Mouse (Mus musculus): ENCODE results near the gene Chst13. TPM values are rescaled to one million over a fixed set of nuclear protein-coding genes. Genes with fewer than 3 reads are reported as not detected.

Chst13 gene
- polyA plus RNA-seq, 1 experiment from 2014 or later: not detected

GRCm38 (mm10) chr6:90319475-90320191, 5.4 kb downstream of the Chst13 start:
- no peaks in the 10 kb centered on the region for H3K4me1 ChIP-seq (ENCODE audit: control insufficient read depth in 2 of 2, insufficient read depth in 2 of 2, low read length in 2 of 2)
- no peaks in the 10 kb centered on the region for H3K36me3 ChIP-seq (ENCODE audit: control insufficient read depth, insufficient read depth, low read length)
- H3K4me2 ChIP-seq (ENCODE audit: low read length): no peak overlapping the region
- H3K27me3 ChIP-seq (ENCODE audit: control insufficient read depth, insufficient read depth, low read length): 0 out of 2 replicates have a peak, but pooled peaks cover 3% of the 10 kb centered on the region
- ATAC-seq (ENCODE audit: insufficient number of reproducible peaks, insufficient read depth, low FRiP score, low read depth): no peak
- WGBS: 72% methylated on average over 7 of the region's 7 CpGs
- H3K27ac ChIP-seq (replicated peaks in 1 of 2; ENCODE audit: control insufficient read depth in 1 of 2, insufficient read depth in 1 of 2, low read depth in 2 of 2, low read length in 2 of 2): no peak overlapping the region
- H3K9me3 ChIP-seq (ENCODE audit: control insufficient read depth, low read length): no peaks in the 10 kb centered on the region
- no peak overlapping the region for H3K9ac ChIP-seq (ENCODE audit: low read length)
- no peak overlapping the region for H3K4me3 ChIP-seq (ENCODE audit: control insufficient read depth in 1 of 2, insufficient read depth in 1 of 2, low read depth in 1 of 2, low read length in 2 of 2)

DNA sequence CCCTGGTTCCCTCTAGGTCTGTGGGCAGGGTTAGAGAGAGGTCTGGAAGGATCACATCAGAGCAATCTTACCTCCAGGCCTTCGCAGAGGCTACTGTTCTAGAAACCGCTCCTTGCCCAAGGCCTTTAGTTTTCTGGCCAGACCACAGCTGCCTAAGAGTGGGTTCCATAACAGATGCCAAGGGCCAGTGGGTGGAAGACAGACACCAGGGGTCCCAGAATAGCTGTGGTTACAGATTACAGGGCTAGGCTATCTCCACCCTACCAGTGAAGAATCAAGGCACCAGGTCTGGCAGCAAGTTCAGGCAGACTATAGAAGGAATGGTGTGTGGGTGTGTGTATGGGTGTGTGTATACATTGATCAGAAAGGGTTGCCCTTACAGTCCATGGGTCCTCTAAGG, 6.0 kb downstream of the Chst13 start:
- Histone ChIP-seq H3K27ac (replicated peaks in 1 of 2; ENCODE audit: control insufficient read depth in 1 of 2, insufficient read depth in 1 of 2, low read depth in 2 of 2, low read length in 2 of 2) (no peak overlapping the region), H3K4me3 (ENCODE audit: control insufficient read depth in 1 of 2, insufficient read depth in 1 of 2, low read depth in 1 of 2, low read length in 2 of 2) (no peak overlapping the region), H3K4me2 (ENCODE audit: low read length) (no peak overlapping the region), H3K27me3 (ENCODE audit: control insufficient read depth, insufficient read depth, low read length) (no peaks in the 10 kb centered on the region), H3K36me3 (ENCODE audit: control insufficient read depth, insufficient read depth, low read length) (no peaks in the 10 kb centered on the region), H3K4me1 (ENCODE audit: control insufficient read depth in 2 of 2, insufficient read depth in 2 of 2, low read length in 2 of 2) (no peaks in the 10 kb centered on the region), H3K9ac (ENCODE audit: low read length) (no peak overlapping the region), H3K9me3 (ENCODE audit: control insufficient read depth, low read length) (no peaks in the 10 kb centered on the region)
- 89% methylated on average over 2 of the region's 2 CpGs for WGBS
- no peak for ATAC-seq (ENCODE audit: insufficient number of reproducible peaks, insufficient read depth, low FRiP score, low read depth)

DNA sequence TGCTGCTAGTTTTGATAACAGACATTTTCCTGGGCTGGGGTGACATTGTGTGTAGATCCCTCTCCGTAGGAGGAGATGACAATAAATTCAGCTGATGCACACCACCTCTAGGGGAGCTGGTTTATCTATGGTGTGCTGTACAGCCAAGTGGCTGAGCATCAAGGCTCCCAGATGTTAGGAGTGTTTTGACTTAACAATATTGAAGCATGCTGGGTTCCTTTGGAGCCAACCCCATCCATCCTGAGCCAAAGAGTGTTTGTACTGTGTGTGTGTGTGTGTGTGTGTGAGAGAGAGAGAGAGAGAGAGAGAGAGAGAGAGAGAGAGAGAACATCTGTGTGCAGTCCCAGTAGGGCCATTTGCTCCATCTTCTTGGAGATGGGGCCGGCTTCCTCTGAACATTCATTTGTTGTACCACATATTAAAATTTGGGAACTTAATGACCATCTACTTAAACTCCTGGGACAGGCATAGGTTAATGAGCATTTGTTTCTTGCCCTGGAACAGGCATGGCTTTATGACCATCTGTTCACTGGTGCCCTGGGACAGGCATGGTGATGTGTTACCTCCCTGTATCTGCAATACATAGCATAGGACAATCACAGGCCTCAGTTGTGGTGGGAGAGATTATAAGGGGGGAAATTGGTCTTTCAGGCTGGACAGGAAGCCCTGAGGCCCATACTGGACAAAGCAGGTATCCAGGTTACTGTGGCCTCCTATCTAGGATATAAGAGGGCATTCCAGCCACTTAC, 7.3 kb downstream of the Chst13 start:
- no peak overlapping the region for H3K4me2 ChIP-seq (ENCODE audit: low read length)
- H3K27me3 ChIP-seq (ENCODE audit: control insufficient read depth, insufficient read depth, low read length): no peaks in the 10 kb centered on the region
- no peak for ATAC-seq (ENCODE audit: insufficient number of reproducible peaks, insufficient read depth, low FRiP score, low read depth)
- 83% methylated on average over 2 of the region's 2 CpGs for WGBS
- no peak overlapping the region for H3K4me3 ChIP-seq (ENCODE audit: control insufficient read depth in 1 of 2, insufficient read depth in 1 of 2, low read depth in 1 of 2, low read length in 2 of 2)
- no peaks in the 10 kb centered on the region for H3K4me1 ChIP-seq (ENCODE audit: control insufficient read depth in 2 of 2, insufficient read depth in 2 of 2, low read length in 2 of 2)
- H3K36me3 ChIP-seq (ENCODE audit: control insufficient read depth, insufficient read depth, low read length): no peaks in the 10 kb centered on the region
- no peaks in the 10 kb centered on the region for H3K9me3 ChIP-seq (ENCODE audit: control insufficient read depth, low read length)
- H3K9ac ChIP-seq (ENCODE audit: low read length): no peak overlapping the region
- no peak overlapping the region for H3K27ac ChIP-seq (replicated peaks in 1 of 2; ENCODE audit: control insufficient read depth in 1 of 2, insufficient read depth in 1 of 2, low read depth in 2 of 2, low read length in 2 of 2)

DNA sequence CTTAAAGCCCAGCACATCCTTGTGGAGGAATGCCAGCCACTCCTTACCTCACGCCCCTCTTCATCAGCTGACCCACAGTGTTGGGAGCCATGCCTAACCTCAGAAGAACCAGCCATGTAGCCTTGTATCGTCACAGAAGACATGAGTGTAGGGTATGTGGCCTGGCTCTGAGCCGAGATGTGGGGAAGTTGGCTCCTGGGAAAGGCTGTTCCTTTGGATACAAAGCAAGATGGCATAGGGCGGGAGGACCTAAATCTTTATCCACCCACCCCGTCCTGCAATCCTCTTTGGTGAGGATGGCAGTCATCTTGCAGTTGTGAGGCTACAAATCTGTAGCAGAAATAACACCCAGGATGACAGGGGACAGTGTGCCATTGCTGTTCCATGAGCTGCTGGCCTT, 9.0 kb downstream of the Chst13 start:
- Histone ChIP-seq H3K27me3 (ENCODE audit: control insufficient read depth, insufficient read depth, low read length) (no peaks in the 10 kb centered on the region), H3K36me3 (ENCODE audit: control insufficient read depth, insufficient read depth, low read length) (no peaks in the 10 kb centered on the region), H3K4me3 (ENCODE audit: control insufficient read depth in 1 of 2, insufficient read depth in 1 of 2, low read depth in 1 of 2, low read length in 2 of 2) (no peak overlapping the region), H3K9ac (ENCODE audit: low read length) (no peak overlapping the region), H3K9me3 (ENCODE audit: control insufficient read depth, low read length) (peaks cover 3% of the 10 kb centered on the region; the same call in 1 of the 2 replicates), H3K4me2 (ENCODE audit: low read length) (no peak overlapping the region), H3K27ac (replicated peaks in 1 of 2; ENCODE audit: control insufficient read depth in 1 of 2, insufficient read depth in 1 of 2, low read depth in 2 of 2, low read length in 2 of 2) (no peak overlapping the region), H3K4me1 (ENCODE audit: control insufficient read depth in 2 of 2, insufficient read depth in 2 of 2, low read length in 2 of 2) (no peaks in the 10 kb centered on the region)
- WGBS: 72% methylated on average over 5 of the region's 5 CpGs
- no peak for ATAC-seq (ENCODE audit: insufficient number of reproducible peaks, insufficient read depth, low FRiP score, low read depth)

- Histone ChIP-seq H3K9me3 (ENCODE audit: control insufficient read depth, low read length) (peaks cover 6% of the 10 kb centered on the region; the same call in 1 of the 2 replicates), H3K4me2 (ENCODE audit: low read length) (no peak overlapping the region), H3K27me3 (ENCODE audit: control insufficient read depth, insufficient read depth, low read length) (no peaks in the 10 kb centered on the region), H3K9ac (ENCODE audit: low read length) (no peak overlapping the region), H3K36me3 (ENCODE audit: control insufficient read depth, insufficient read depth, low read length) (no peaks in the 10 kb centered on the region), H3K4me3 (ENCODE audit: control insufficient read depth in 1 of 2, insufficient read depth in 1 of 2, low read depth in 1 of 2, low read length in 2 of 2) (no peak overlapping the region), H3K27ac (replicated peaks in 1 of 2; ENCODE audit: control insufficient read depth in 1 of 2, insufficient read depth in 1 of 2, low read depth in 2 of 2, low read length in 2 of 2) (no peak overlapping the region), H3K4me1 (ENCODE audit: control insufficient read depth in 2 of 2, insufficient read depth in 2 of 2, low read length in 2 of 2) (no peaks in the 10 kb centered on the region)
- ATAC-seq (ENCODE audit: insufficient number of reproducible peaks, insufficient read depth, low FRiP score, low read depth): no peak
- WGBS: 74% methylated on average over 87 of the region's 87 CpGs
Observed at GRCm38 (mm10) chr6:90308839-90309778, 15.9 kb downstream of the Chst13 start.

GRCm38 (mm10) chr6:90306315-90306975, 18.5 kb downstream of the Chst13 start:
- no peak for ATAC-seq (ENCODE audit: insufficient number of reproducible peaks, insufficient read depth, low FRiP score, low read depth)
- no peaks in the 10 kb centered on the region for H3K27me3 ChIP-seq (ENCODE audit: control insufficient read depth, insufficient read depth, low read length)
- H3K4me3 ChIP-seq (ENCODE audit: control insufficient read depth in 1 of 2, insufficient read depth in 1 of 2, low read depth in 1 of 2, low read length in 2 of 2): no peak overlapping the region
- no peaks in the 10 kb centered on the region for H3K4me1 ChIP-seq (ENCODE audit: control insufficient read depth in 2 of 2, insufficient read depth in 2 of 2, low read length in 2 of 2)
- H3K9me3 ChIP-seq (ENCODE audit: control insufficient read depth, low read length): 0 out of 2 replicates have a peak, but pooled peaks cover 3% of the 10 kb centered on the region
- H3K9ac ChIP-seq (ENCODE audit: low read length): no peak overlapping the region
- 74% methylated on average over 6 of the region's 6 CpGs for WGBS
- no peaks in the 10 kb centered on the region for H3K36me3 ChIP-seq (ENCODE audit: control insufficient read depth, insufficient read depth, low read length)
- no peak overlapping the region for H3K4me2 ChIP-seq (ENCODE audit: low read length)
- H3K27ac ChIP-seq (replicated peaks in 1 of 2; ENCODE audit: control insufficient read depth in 1 of 2, insufficient read depth in 1 of 2, low read depth in 2 of 2, low read length in 2 of 2): no peak overlapping the region

DNA sequence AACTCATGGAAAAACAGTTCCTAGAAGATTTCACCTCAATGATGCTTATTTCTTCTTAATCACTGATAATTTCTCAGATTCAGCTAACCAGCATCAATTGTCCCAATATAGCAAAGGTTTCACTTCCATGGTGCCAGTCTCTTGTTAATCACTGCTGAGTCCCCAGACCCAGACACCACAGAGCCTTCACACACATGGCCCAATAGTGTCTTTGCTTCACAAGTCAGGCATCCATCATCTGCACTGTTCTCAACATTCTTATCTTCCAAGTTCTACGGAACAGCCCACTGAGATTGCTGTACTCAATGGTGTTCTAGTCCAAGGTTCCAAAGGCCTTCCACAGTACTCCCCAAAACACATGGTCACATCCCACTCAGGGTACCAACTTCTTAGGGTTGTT, 24.1 kb downstream of the Chst13 start, which contains the start of gene BC048671:
BC048671 (plus strand) TSS at position 301 of the 400 bp plus-strand sequence.
- WGBS: 85% methylated on average over 1 of the region's 1 CpGs
- Histone ChIP-seq H3K27ac (replicated peaks in 1 of 2; ENCODE audit: control insufficient read depth in 1 of 2, insufficient read depth in 1 of 2, low read depth in 2 of 2, low read length in 2 of 2) (no peak within 1 kb of the TSS), H3K4me2 (ENCODE audit: low read length) (no peak within 1 kb of the TSS), H3K9ac (ENCODE audit: low read length) (no peak within 1 kb of the TSS), H3K36me3 (ENCODE audit: control insufficient read depth, insufficient read depth, low read length) (no peaks in the 10 kb centered on the region), H3K9me3 (ENCODE audit: control insufficient read depth, low read length) (peaks cover 1% of the 10 kb centered on the region; the same call in 1 of the 2 replicates), H3K4me3 (ENCODE audit: control insufficient read depth in 1 of 2, insufficient read depth in 1 of 2, low read depth in 1 of 2, low read length in 2 of 2) (no peak within 1 kb of the TSS), H3K27me3 (ENCODE audit: control insufficient read depth, insufficient read depth, low read length) (no peaks in the 10 kb centered on the region), H3K4me1 (ENCODE audit: control insufficient read depth in 2 of 2, insufficient read depth in 2 of 2, low read length in 2 of 2) (no peaks in the 10 kb centered on the region)
- ATAC-seq (ENCODE audit: insufficient number of reproducible peaks, insufficient read depth, low FRiP score, low read depth): no peak

All from heart, embryonic 14.5 days (tissue).